13 mouse cellular contexts compared by ENCODE assay signal in genomic region chr4:139013281-139013680, GRCm38 (mm10). TPM values are rescaled to one million over a fixed set of nuclear protein-coding genes. Genes with fewer than 3 reads are reported as not detected.
DNase-seq lines count a peak whose midpoint lies in the region.
"Had no signal": no experiment of that assay in that cellular context is flagged by ENCODE, and none has a peak within 500 bp of the region (broad histone marks: within the 10 kb centered on the region; RNA-seq: fewer than 3 reads in every experiment).

No protein-coding gene starts in this region.

- DNase-seq in adrenal gland, postnatal 36 days: peak; percentile 9 to 35
- no peak for DNase-seq in adrenal gland, adult 18-20 months (ENCODE audit: low spot score in 2 of 2)
- peak; percentile 38 for DNase-seq in kidney, postnatal 10 days
- DNase-seq in kidney, adult 18-20 months: no peak
- peak; percentile 52 for DNase-seq in ovary, adult 18-20 months (ENCODE audit: low spot score)
- DNase-seq in ovary, postnatal 36 days (ENCODE audit: low spot score): no peak
- DNase-seq: cerebellum, adult 18-20 months; cerebellum, adult 9-11 months; cerebellum, postnatal 36 days; forebrain, postnatal 0 days; gastrocnemius, postnatal 14 days; heart, postnatal 36 days had no signal

RNA-seq across cellular contexts. Expression of gene Tmco4, which starts 40.6 kb away (rescaled TPM):
- 10 to 100 TPM; 11.3 to 18.1 TPM for total RNA-seq in adrenal gland, postnatal 36 days (2021)
- total RNA-seq in adrenal gland, adult 18-20 months (2021): 10 to 100 TPM; 15.1 to 19.0 TPM

RNA-seq across cellular contexts. Expression of gene Rnf186, which starts 46.4 kb away (rescaled TPM):
- not detected for total RNA-seq in adrenal gland, postnatal 36 days (2021)
- not detected for total RNA-seq in adrenal gland, adult 18-20 months (2021)
- total RNA-seq: forebrain, postnatal 0 days; gastrocnemius, adult 18-20 months; gastrocnemius, postnatal 14 days; heart, postnatal 36 days had no signal

Comparison
In these comparisons a context has a peak if more than half of its experiments do, and no peak if none do; other contexts are left out.
1. DNase-seq: peak in adrenal gland, postnatal 36 days (2 of 2), kidney, postnatal 10 days (single experiment) and ovary, adult 18-20 months (single experiment); none in adrenal gland, adult 18-20 months (0 of 2), kidney, adult 18-20 months (single experiment) and ovary, postnatal 36 days (single experiment).